Mouse (Mus musculus) limb, embryonic 11.5 days (tissue): ENCODE measurements around the gene 9130019O22Rik. TPM values are rescaled to one million over a fixed set of nuclear protein-coding genes. Genes with fewer than 3 reads are reported as not detected.

ENCODE experiments used
- ATAC-seq: fragments of 200-750 bp; cut with Nextera tagmentation; 2 replicates; pipeline ENCODE4 v1.8.0; 2017; ENCODE audit warnings: low read depth; ENCODE audit not compliant: insufficient number of reproducible peaks, low FRiP score, low TSS enrichment
- DNase-seq: peaks from one replicate; pipeline ENCODE4 v3.0.0-alpha.2; 2015; ENCODE audit warnings: low spot score
- H3K27ac ChIP-seq: fragments of 300-500 bp; sonication (generic); replicated peaks from 2 replicates; pipeline ENCODE4 v1.5.1; 2014; ENCODE audit warnings: low read depth, mild to moderate bottlenecking, low read length
- H3K27me3 ChIP-seq: fragments of 300-500 bp; sonication (generic); 2 replicates; pipeline ENCODE4 v1.6.1; 2014; ENCODE audit warnings: mild to moderate bottlenecking, low read length, mixed read lengths; ENCODE audit not compliant: control insufficient read depth, insufficient read depth
- H3K36me3 ChIP-seq: fragments of 300-500 bp; sonication (generic); 2 replicates; pipeline ENCODE4 v1.6.1; 2014; ENCODE audit warnings: mild to moderate bottlenecking, low read length, moderate library complexity, mixed read lengths; ENCODE audit not compliant: control insufficient read depth, insufficient read depth
- H3K4me1 ChIP-seq: fragments of 300-500 bp; sonication (generic); 2 replicates; pipeline ENCODE4 v1.6.1; 2014; ENCODE audit warnings: low read length, mixed read lengths; ENCODE audit not compliant: control insufficient read depth, insufficient read depth
- H3K4me2 ChIP-seq: fragments of 300-500 bp; sonication (generic); 2 replicates; pipeline ENCODE4 v1.6.1; 2014; ENCODE audit warnings: low read depth, mild to moderate bottlenecking, moderate library complexity; ENCODE audit not compliant: severe bottlenecking
- H3K4me3 ChIP-seq: fragments of 300-500 bp; sonication (generic); 2 replicates; pipeline ENCODE4 v1.5.1; 2014; ENCODE audit warnings: low read depth, low read length
- H3K9ac ChIP-seq: fragments of 300-500 bp; sonication (generic); 2 replicates; pipeline ENCODE4 v1.6.1; 2014; ENCODE audit warnings: mild to moderate bottlenecking, low read length
- H3K9me3 ChIP-seq: fragments of 300-500 bp; sonication (generic); 2 replicates; pipeline ENCODE4 v1.6.1; 2016; ENCODE audit warnings: low read length; ENCODE audit not compliant: control insufficient read depth
- WGBS: fragments of 180-500 bp; shearing (Covaris S2); extraction: QIAGEN DNeasy Blood & Tissue Kit; methylation state at CpG from one replicate; pipeline ENCODE4 v1.1.7; 2014; 5-methylcytosine and 5-hydroxymethylcytosine counted together
- polyA plus RNA-seq: library from polyadenylated mRNA; unstranded; fragments of >200 nt; fragmentation: Nextera tagmentation; extraction: Ambion mirVana; gene quantifications from 2 replicates; pipeline ENCODE4 v1.2.1, GENCODE M21; 2014

9130019O22Rik gene
- polyA plus RNA-seq, 1 experiment from 2014 or later: 6.3 TPM

DNA sequence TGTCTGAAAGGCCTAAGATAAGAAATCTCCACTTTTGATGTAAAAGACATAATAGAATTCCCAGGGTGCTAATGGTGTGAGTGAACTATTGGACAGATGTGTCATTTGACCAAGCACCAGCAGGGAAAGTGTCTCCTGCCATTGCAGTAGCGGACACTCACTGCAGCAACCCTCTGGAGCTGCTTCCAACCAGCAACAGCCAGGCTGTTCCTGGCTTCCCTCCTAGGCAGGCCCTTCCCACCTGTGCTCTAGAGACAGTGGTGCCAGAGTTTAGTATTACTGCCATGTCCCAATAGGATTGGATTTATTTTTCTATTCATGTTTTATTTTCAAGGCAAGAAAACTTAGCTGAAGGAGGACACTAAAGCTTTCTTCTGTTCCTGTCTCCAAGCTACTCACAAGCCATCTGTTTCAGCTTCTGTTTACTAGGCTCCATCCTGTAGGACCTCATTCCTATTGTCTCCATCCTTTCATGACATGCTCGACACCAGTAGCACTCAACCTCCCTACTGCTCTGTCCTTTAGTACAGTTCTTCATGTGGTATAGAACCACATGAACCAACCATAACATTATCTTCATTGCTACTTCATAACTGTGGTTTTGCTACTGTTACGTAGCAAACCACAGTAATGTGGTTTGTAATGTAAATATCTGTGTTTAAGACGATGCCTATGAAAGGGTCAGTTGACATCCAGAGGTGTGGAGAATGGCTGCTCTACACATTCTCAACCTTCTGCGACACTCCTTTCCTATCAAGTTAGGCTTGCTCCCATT is 35.5 kb downstream of the 9130019O22Rik start:
- no peaks in the 10 kb centered on the region for H3K27me3 ChIP-seq
- H3K36me3 ChIP-seq: no peaks in the 10 kb centered on the region
- WGBS: 89% methylated on average over 5 of the region's 5 CpGs
- H3K27ac ChIP-seq: no peak overlapping the region
- no peak overlapping the region for H3K4me2 ChIP-seq
- ATAC-seq (no peak), DNase-seq (no peak)
- no peaks in the 10 kb centered on the region for H3K9me3 ChIP-seq
- H3K4me1 ChIP-seq: no peaks in the 10 kb centered on the region
- H3K4me3 ChIP-seq: no peak overlapping the region
- H3K9ac ChIP-seq: no peak overlapping the region

DNA sequence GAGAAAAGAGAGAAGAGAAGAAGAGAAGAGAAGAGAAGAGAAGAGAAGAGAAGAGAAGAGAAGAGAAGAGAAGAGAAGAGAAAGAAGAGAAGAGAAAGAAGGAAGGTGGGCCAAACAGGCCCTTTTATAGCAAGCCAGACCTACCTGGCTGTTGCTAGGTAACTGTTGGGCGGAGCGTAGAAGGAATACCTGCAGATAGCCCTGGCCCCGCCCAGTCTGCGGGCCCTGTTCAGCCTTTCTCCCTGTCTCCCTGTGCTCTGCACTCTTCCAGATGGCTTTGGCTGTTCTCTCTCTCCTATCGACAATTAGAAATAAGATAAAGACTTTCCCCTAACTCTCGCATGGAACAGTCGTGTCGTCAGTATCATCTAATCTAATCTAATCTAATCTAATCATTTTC is 40.3 kb downstream of the 9130019O22Rik start:
- DNase-seq (peak; percentile 30), ATAC-seq (no peak)
- H3K9me3 ChIP-seq: no peaks in the 10 kb centered on the region
- peaks cover 12% of the 10 kb centered on the region for H3K36me3 ChIP-seq
- H3K9ac ChIP-seq: no peak overlapping the region
- H3K27ac ChIP-seq: no peak overlapping the region
- H3K4me3 ChIP-seq: peak overlapping the region; percentile 92
- H3K4me2 ChIP-seq: peak overlapping the region; percentile 78
- 16% methylated on average over 8 of the region's 8 CpGs for WGBS
- no peaks in the 10 kb centered on the region for H3K27me3 ChIP-seq
- peaks cover 6% of the 10 kb centered on the region for H3K4me1 ChIP-seq

DNA sequence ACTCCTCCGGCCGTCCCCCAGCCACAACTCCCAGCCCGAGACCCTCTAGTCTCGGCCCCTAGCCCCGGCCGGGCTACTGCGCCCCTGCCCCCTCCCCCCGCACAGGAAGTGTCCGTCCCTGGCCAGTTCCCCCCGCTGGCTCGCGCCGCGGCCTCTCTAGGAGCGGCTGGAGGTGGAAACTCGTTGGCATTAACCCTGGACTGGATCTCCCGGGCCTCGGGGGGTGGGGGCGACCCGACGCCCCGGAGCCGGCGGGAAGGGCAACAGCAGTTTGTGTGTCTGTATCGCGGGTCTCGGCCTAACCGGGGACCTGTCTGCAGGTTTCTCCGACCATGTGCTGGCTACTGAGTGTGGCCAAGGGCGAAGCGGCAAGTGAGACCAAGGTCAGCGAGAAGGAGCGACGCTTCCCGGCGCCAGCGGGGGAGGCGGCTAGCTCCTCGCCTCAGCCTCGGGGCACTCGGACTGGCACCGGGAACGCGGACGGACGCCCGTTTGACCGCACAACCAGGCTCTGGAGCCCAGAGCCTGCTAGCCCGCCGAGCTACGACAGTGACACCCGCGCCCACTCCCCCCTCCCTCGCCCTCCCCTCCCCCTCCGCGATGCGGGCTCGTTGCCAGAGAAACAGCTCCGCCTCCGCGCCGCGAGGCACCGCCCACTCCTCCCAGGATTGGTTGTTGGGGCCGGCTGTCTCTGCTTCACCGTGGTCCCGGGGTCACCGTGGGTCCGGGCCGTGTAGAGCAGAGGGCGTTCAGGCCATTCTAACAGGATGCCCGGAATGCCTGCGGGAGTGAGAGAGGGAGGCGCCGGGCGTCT is 41.2 kb downstream of the 9130019O22Rik start, which contains the start of gene Zfp768:
TSS of gene Zfp768 (minus strand) at position 78 of the 814 bp plus-strand sequence.
- peak within 1 kb of the TSS; percentile 92 for H3K4me3 ChIP-seq
- H3K9ac ChIP-seq: peak within 1 kb of the TSS; percentile 93
- peak; percentile 90 for ATAC-seq
- H3K27ac ChIP-seq: peak within 1 kb of the TSS; percentile 83
- peak; percentile 96 for DNase-seq
- H3K4me2 ChIP-seq: peak within 1 kb of the TSS; percentile 78
- WGBS: 0% methylated on average over 61 of the region's 76 CpGs
- H3K9me3 ChIP-seq: no peaks in the 10 kb centered on the region
- H3K4me1 ChIP-seq: peaks cover 6% of the 10 kb centered on the region
- H3K27me3 ChIP-seq: no peaks in the 10 kb centered on the region
- H3K36me3 ChIP-seq: peaks cover 14% of the 10 kb centered on the region

DNA sequence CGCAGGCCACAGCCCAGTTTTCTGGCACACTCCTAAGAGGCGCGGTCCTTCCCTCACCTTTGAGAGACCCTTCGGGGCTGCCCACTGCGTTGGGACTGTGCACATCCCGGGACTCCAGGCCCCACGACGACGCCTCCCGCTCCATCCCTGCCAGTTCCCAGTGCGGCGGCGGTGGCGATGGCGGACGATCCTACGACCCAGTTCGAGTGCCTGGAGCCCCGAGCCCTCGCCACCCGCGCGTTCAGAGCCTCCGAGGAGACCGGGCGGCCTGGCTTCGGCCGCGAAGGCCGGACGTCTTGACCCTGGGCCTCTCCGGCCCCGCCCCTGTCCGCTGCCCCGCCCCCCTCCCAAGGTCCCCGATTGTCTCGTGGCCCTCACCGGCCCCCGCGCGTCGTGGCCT is 41.9 kb downstream of the 9130019O22Rik start:
- WGBS: under 1% methylated on average over 38 of the region's 42 CpGs
- H3K27ac ChIP-seq: peak overlapping the region; percentile 83
- peak overlapping the region; percentile 93 for H3K9ac ChIP-seq
- peak; percentile 52 for ATAC-seq
- no peak for DNase-seq
- peaks cover 6% of the 10 kb centered on the region for H3K4me1 ChIP-seq
- peaks cover 14% of the 10 kb centered on the region for H3K36me3 ChIP-seq
- H3K4me3 ChIP-seq: peak overlapping the region; percentile 92
- H3K4me2 ChIP-seq: peak overlapping the region; percentile 78
- H3K27me3 ChIP-seq: no peaks in the 10 kb centered on the region
- no peaks in the 10 kb centered on the region for H3K9me3 ChIP-seq

DNA sequence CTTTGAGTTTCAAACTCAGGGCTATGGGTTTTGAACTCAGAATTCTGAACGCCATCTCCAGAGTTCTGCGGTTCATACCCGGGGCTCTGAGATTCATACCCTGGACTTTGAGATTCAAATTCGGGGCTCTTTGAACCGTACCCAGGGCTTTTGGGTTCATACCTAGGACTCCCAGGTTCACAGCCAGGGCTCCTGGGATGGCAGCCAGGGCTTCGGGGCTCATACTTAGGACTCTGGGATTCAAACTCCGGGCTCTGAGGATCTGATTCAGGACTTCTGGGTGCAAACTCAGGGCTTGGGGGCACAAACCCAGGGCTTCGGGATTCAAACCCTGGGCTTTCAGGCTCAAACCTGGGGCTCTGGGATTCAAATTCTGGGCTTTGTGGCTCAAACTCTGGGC is 42.6 kb downstream of the 9130019O22Rik start:
- DNase-seq (no peak), ATAC-seq (no peak)
- no peaks in the 10 kb centered on the region for H3K9me3 ChIP-seq
- H3K36me3 ChIP-seq: peaks cover 14% of the 10 kb centered on the region
- no peaks in the 10 kb centered on the region for H3K27me3 ChIP-seq
- WGBS: 91% methylated on average over 8 of the region's 8 CpGs
- H3K9ac ChIP-seq: peak overlapping the region; percentile 12; the same call in 1 of the 2 replicates
- H3K4me3 ChIP-seq: peak overlapping the region; percentile 92
- H3K4me2 ChIP-seq: peak overlapping the region; percentile 78
- no peak overlapping the region for H3K27ac ChIP-seq
- peaks cover 6% of the 10 kb centered on the region for H3K4me1 ChIP-seq

DNA sequence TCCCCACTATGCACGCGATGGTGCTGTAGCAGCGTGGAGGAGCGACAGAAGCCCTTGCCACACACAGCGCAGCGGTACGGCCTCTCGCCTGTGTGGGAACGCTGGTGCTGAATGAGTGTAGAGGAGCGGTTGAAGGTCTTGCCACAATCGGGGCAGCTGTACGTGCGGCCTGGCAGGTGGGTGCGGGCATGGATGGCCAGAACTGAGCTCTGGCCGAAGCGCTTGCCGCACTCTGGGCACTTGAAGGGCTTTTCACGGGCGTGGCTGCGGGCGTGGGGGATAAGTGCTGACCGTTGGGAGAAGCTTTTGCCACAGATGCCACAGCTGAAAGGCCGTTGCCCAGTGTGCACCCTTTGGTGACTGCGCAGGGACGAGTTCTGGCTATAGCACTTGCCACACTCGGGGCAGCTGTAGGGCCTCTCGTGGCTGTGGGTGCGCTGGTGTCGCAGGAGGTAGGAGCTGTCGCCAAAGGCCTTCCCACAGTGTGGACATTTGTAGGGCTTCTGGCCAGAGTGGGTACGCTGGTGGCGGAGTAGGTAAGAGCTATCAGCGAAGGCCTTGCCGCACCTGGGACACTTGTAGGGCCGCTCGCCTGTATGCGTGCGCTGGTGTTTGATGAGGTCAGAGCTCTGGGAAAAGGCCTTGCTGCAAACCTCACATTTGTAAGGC is 43.5 kb downstream of the 9130019O22Rik start:
- Histone ChIP-seq H3K27ac (no peak overlapping the region), H3K4me3 (no peak overlapping the region), H3K27me3 (no peaks in the 10 kb centered on the region), H3K36me3 (peaks cover 14% of the 10 kb centered on the region), H3K9ac (no peak overlapping the region), H3K4me1 (peaks cover 6% of the 10 kb centered on the region), H3K9me3 (no peaks in the 10 kb centered on the region), H3K4me2 (no peak overlapping the region)
- WGBS: 93% methylated on average over 38 of the region's 38 CpGs
- DNase-seq (no peak), ATAC-seq (no peak)

DNA sequence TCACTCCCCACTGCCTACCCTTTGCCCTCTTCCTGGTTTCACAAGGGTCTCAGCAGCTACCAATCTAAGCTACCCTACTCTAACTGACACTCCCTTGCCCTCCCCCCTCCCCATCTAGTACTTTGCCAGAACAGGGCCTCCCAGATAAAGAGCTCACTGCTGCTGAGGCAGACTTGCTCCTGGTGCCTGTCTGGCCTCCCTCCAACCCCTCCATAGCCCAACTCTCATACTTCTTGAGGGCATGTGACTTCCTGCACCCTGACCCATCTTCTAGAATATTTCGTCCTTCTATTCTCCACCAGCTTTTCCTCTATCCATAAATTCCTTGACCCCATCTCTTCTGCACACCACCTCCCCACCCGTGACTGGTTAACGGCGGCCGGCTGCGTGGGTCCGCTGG is 44.1 kb downstream of the 9130019O22Rik start:
- no peak for DNase-seq
- H3K27me3 ChIP-seq: no peaks in the 10 kb centered on the region
- H3K36me3 ChIP-seq: peaks cover 14% of the 10 kb centered on the region
- no peak overlapping the region for H3K9ac ChIP-seq
- ATAC-seq: no peak
- 95% methylated on average over 7 of the region's 7 CpGs for WGBS
- no peak overlapping the region for H3K4me3 ChIP-seq
- H3K4me2 ChIP-seq: no peak overlapping the region
- peaks cover 6% of the 10 kb centered on the region for H3K4me1 ChIP-seq
- no peak overlapping the region for H3K27ac ChIP-seq
- H3K9me3 ChIP-seq: no peaks in the 10 kb centered on the region

DNA sequence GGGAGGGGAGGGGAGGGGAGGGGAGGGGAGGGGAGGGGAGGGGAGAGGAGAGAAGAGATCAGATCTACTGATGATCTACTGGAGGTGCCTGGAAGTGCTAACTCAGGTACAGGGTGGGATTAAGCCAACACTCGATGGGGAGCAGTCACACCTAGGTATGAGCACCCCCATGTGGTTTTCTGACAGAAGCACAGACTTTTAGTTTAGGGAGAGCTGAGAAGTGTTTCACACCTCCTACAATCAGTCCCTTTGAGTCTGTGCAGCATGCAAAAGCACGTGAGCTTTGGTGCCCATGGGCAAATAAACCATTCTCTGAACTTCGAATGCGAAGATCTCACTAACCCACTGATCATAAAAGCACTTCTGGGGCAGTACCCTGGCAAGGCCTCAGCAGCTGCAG is 44.6 kb downstream of the 9130019O22Rik start:
- no peak for ATAC-seq
- WGBS: 53% methylated on average over 4 of the region's 4 CpGs
- H3K9ac ChIP-seq: no peak overlapping the region

More for the DNA sequence above, 44.6 kb downstream of the 9130019O22Rik start:
- Histone ChIP-seq H3K27ac (no peak overlapping the region), H3K4me2 (no peak overlapping the region), H3K36me3 (peaks cover 14% of the 10 kb centered on the region), H3K9me3 (no peaks in the 10 kb centered on the region), H3K4me1 (peaks cover 6% of the 10 kb centered on the region), H3K27me3 (no peaks in the 10 kb centered on the region), H3K4me3 (no peak overlapping the region)
- DNase-seq: no peak
